Mouse (Mus musculus): ENCODE measurements at regions not wholly inside any gene's neighbourhood (a gene's known extent, or its start where the extent isn't known, plus 50 kb on each side); places are given as distances from the start of the nearest gene placed in this dataset.

DNA sequence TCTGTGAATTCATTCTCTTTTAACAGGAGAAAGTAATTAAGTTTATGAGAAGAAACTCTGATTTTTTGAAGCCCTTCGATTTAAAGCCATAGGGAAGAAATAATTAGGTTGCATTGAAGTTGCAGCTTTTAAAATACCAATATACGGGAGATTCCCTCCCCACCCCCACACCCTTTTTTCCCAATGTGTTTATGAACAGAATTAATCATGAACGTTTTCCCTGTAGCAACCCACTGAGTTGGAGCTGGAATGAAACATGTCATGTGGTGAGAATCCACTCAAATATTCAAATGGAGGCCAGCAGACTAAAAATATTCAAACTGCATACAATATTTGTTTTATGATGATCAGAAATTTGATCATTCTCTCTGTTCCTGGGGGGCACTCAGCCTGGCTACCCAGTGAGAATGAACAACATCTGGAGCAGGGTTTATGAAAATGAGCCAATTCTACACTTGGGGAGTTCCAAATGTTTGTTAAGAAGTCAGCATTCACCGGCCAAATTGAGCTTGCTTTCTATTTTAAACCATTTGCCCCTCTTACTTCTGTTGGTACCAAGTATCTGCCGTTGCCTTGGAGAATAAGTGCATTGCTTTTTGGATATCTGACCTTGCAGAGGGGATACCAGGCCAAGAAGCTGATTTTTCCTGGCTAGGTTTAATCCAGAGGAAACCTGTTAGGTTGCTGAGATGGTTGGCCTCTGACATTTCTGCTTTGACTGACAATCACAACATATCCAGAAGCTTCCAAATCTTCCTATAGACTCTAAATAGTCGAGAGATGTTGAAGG lies 127.8 kb upstream of the Arhgap20 start:
- no peak for TF ChIP-seq POLR2A (IDR thresholded peaks at IDR 0.05; ENCODE audit: control insufficient read depth, low read depth, low read length)
- TF ChIP-seq CTCF (IDR thresholded peaks at IDR 0.05; ENCODE audit: control insufficient read depth, insufficient read depth, insufficient replicate concordance, low read depth, low read length): no peak
- Histone ChIP-seq H3K4me3 (ENCODE audit: control insufficient read depth, low read depth, low read length) (no peak overlapping the region), H3K27ac (ENCODE audit: control insufficient read depth, insufficient read depth, low read depth, low read length) (no peak overlapping the region), H3K27me3 (ENCODE audit: control insufficient read depth, insufficient read depth, low read length) (no peaks in the 10 kb centered on the region), H3K4me1 (ENCODE audit: control insufficient read depth, insufficient read depth, low read length) (no peaks in the 10 kb centered on the region), H3K36me3 (ENCODE audit: control insufficient read depth, insufficient read depth, low read length) (no peaks in the 10 kb centered on the region)

- no peaks in the 10 kb centered on the region for H3K4me1 ChIP-seq (ENCODE audit: control insufficient read depth, insufficient read depth, low read length)
- no peaks in the 10 kb centered on the region for H3K36me3 ChIP-seq (ENCODE audit: control insufficient read depth, insufficient read depth, low read length)
- TF ChIP-seq POLR2A (IDR thresholded peaks at IDR 0.05; ENCODE audit: control insufficient read depth, low read depth, low read length) (no peak), CTCF (IDR thresholded peaks at IDR 0.05; ENCODE audit: control insufficient read depth, insufficient read depth, insufficient replicate concordance, low read depth, low read length) (no peak)
- no peak overlapping the region; the same call in 1 of the 2 replicates for H3K27ac ChIP-seq (ENCODE audit: control insufficient read depth, insufficient read depth, low read depth, low read length)
- H3K27me3 ChIP-seq (ENCODE audit: control insufficient read depth, insufficient read depth, low read length): no peaks in the 10 kb centered on the region
- H3K4me3 ChIP-seq (ENCODE audit: control insufficient read depth, low read depth, low read length): no peak overlapping the region
Measured at GRCm38 (mm10) chr9:51641706-51642105, 123.4 kb upstream of the Arhgap20 start.

- no peak overlapping the region for H3K27ac ChIP-seq (ENCODE audit: control insufficient read depth, insufficient read depth, low read depth, low read length)
- no peaks in the 10 kb centered on the region for H3K27me3 ChIP-seq (ENCODE audit: control insufficient read depth, insufficient read depth, low read length)
- H3K36me3 ChIP-seq (ENCODE audit: control insufficient read depth, insufficient read depth, low read length): no peaks in the 10 kb centered on the region
- H3K4me1 ChIP-seq (ENCODE audit: control insufficient read depth, insufficient read depth, low read length): no peaks in the 10 kb centered on the region
- TF ChIP-seq POLR2A (IDR thresholded peaks at IDR 0.05; ENCODE audit: control insufficient read depth, low read depth, low read length) (no peak), CTCF (IDR thresholded peaks at IDR 0.05; ENCODE audit: control insufficient read depth, insufficient read depth, insufficient replicate concordance, low read depth, low read length) (no peak)
- no peak overlapping the region for H3K4me3 ChIP-seq (ENCODE audit: control insufficient read depth, low read depth, low read length)
Measured at GRCm38 (mm10) chr9:51645426-51645825, 119.7 kb upstream of the Arhgap20 start.

DNA sequence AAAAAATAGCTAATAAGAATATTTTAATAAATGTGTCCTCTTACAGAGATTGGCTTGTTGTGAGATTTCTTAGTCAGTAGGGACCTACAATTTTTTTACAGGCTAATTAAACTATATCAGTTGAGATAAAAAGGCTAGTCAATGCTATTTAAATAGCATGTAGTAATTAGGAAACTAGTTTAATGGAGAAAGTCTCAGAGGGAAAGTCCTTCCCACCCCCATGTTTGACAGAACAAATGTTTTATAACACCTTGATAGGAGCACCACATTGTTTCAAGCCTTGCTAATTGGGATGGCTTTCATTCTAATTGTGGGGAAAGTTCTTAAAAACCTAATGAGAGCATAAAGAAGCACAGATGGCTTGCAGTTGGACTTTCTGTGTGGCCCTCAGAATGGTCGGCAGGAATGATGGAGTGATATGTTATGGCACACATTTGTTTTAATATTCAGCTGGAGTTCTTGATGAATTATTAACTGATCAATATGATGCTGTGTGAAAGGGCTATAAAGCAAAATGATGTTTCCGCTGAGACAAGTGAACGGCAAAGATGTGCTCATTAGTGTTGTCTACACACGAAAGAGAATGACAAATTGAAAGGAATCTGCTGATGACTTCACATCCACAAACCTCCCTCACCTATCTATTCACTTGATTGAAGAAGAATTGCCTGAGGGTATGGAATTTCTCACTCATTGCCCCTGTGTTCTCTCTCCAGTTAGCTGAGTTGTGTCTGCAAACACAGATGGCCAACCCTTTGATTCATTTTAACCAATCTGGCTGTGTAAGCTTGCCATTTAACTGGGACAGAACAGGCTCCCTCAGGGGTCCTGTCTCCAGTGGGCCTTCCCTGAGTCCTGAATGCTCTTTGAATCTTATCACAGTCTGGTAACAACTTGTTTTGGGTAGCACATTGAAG lies 111.5 kb upstream of the Arhgap20 start:
- Histone ChIP-seq H3K36me3 (ENCODE audit: control insufficient read depth, insufficient read depth, low read length) (no peaks in the 10 kb centered on the region), H3K4me3 (ENCODE audit: control insufficient read depth, low read depth, low read length) (no peak overlapping the region), H3K27ac (ENCODE audit: control insufficient read depth, insufficient read depth, low read depth, low read length) (no peak overlapping the region), H3K4me1 (ENCODE audit: control insufficient read depth, insufficient read depth, low read length) (no peaks in the 10 kb centered on the region), H3K27me3 (ENCODE audit: control insufficient read depth, insufficient read depth, low read length) (no peaks in the 10 kb centered on the region)
- TF ChIP-seq POLR2A (IDR thresholded peaks at IDR 0.05; ENCODE audit: control insufficient read depth, low read depth, low read length) (no peak), CTCF (IDR thresholded peaks at IDR 0.05; ENCODE audit: control insufficient read depth, insufficient read depth, insufficient replicate concordance, low read depth, low read length) (no peak)

DNA sequence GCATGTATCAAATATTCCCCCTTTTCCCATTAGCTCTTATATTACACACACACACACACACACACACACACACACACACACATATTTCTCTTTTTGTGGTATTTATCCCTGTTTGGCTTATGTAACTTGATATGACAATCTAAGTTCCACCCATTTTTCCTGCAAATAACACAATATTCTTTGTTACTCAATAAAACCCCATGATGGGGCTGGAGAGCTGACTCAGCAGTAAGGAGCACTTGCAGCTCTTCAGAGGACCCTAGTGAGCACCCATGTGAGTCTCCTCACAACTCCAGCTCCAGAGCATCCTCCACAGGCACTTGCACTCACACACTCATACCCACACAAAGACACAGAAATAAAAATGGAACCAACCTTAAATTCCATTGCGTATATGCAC lies 110.5 kb upstream of the Arhgap20 start:
- TF ChIP-seq CTCF (IDR thresholded peaks at IDR 0.05; ENCODE audit: control insufficient read depth, insufficient read depth, insufficient replicate concordance, low read depth, low read length) (no peak), POLR2A (IDR thresholded peaks at IDR 0.05; ENCODE audit: control insufficient read depth, low read depth, low read length) (no peak)
- H3K27me3 ChIP-seq (ENCODE audit: control insufficient read depth, insufficient read depth, low read length): no peaks in the 10 kb centered on the region
- H3K36me3 ChIP-seq (ENCODE audit: control insufficient read depth, insufficient read depth, low read length): no peaks in the 10 kb centered on the region
- H3K4me1 ChIP-seq (ENCODE audit: control insufficient read depth, insufficient read depth, low read length): no peaks in the 10 kb centered on the region
- no peak overlapping the region for H3K27ac ChIP-seq (ENCODE audit: control insufficient read depth, insufficient read depth, low read depth, low read length)
- H3K4me3 ChIP-seq (ENCODE audit: control insufficient read depth, low read depth, low read length): no peak overlapping the region

DNA sequence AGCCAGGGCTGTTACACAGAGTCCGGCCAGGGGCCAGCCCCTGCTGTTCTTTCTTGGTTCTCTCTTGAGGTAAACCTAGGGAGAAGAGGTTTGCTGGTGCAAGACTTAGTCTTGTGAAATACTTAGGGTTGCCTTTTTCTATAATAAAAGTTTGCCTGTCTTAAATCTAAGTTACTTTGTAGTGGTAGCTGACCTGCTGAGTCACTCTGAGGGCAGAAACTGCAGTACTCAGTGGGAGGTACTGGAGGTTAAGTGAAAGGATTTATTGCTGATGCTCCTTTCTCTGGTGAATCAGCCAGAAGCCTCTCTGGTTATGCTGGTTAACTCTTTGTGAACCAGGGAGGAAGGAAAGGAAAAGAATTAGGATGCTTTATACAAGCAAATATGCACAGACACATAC lies 107.3 kb upstream of the Arhgap20 start:
- Histone ChIP-seq H3K4me1 (ENCODE audit: control insufficient read depth, insufficient read depth, low read length) (no peaks in the 10 kb centered on the region), H3K36me3 (ENCODE audit: control insufficient read depth, insufficient read depth, low read length) (no peaks in the 10 kb centered on the region), H3K27me3 (ENCODE audit: control insufficient read depth, insufficient read depth, low read length) (no peaks in the 10 kb centered on the region), H3K4me3 (ENCODE audit: control insufficient read depth, low read depth, low read length) (no peak overlapping the region), H3K27ac (ENCODE audit: control insufficient read depth, insufficient read depth, low read depth, low read length) (no peak overlapping the region)
- TF ChIP-seq CTCF (IDR thresholded peaks at IDR 0.05; ENCODE audit: control insufficient read depth, insufficient read depth, insufficient replicate concordance, low read depth, low read length): no peak
- TF ChIP-seq POLR2A (IDR thresholded peaks at IDR 0.05; ENCODE audit: control insufficient read depth, low read depth, low read length): no peak

Measured in testis, adult 2 months (tissue).